Mouse (Mus musculus): ENCODE measurements at regions not wholly inside any gene's neighbourhood (a gene's known extent, or its start where the extent isn't known, plus 50 kb on each side); places are given as distances from the start of the nearest gene placed in this dataset.

- TF ChIP-seq CTCF (IDR thresholded peaks at IDR 0.05; ENCODE audit: insufficient read depth, low read depth, low read length) (no peak), POLR2A (IDR thresholded peaks at IDR 0.05; ENCODE audit: insufficient read depth, low read depth, low read length) (no peak)
Observed at GRCm38 (mm10) chr1:52392933-52393332, 107.5 kb downstream of the Nab1 start.

Measured in olfactory bulb, adult 2 months (tissue).